Mouse (Mus musculus) urinary bladder, adult 18-20 months (tissue): ENCODE results near the gene Nedd9.
"Not testable (repeated sequence)": the region's sequence is repeated elsewhere in the genome, so short reads cannot be mapped to it uniquely, and the experiment has no call there.

Experiments used
- DNase-seq, 2 experiments: peaks; one replicate each; pipeline ENCODE4 v3.0.0; 2022; ENCODE audit warnings: low spot score in 2 of 2, mixed read lengths in 2 of 2

The Nedd9 gene

DNA sequence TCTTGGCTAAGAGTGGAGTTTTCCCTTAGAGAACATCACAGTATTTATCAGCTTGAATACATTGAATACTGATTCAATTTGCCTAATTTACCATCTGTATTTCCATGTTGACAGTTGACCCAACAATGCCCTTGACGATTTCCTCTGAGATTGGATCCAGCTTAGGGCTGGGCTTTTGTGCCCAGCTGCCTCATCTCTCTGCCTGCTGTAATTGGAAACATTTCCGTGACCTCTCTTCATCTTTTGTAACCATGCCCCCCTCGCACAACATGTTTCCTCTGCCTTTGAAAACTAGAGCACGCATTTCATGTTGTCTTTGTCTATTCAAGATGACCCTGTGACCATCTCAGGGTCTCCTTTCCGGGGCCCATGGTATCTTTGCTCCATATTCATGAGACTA, 188.2 kb downstream of the Nedd9 start:
- no peak for DNase-seq

DNA sequence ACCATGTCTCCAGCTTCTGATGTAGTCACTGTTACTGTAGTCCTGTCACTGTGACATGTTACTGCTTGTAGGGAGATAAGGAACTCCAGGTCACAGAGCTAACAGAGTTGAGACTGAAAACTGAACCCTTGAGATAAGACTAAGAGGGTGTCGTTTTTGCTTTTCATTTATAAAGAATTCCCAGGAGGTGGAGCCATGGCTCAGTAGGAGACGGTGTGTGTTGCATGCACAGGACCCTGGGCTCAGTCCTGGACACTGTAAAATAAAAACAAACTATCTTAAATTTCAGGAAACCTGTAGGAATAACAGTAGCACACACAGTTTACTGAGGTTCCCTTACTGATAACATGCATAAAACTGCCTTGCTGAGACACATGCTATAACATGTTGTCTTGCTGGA, 188.6 kb downstream of the Nedd9 start:
- no peak for DNase-seq

DNA sequence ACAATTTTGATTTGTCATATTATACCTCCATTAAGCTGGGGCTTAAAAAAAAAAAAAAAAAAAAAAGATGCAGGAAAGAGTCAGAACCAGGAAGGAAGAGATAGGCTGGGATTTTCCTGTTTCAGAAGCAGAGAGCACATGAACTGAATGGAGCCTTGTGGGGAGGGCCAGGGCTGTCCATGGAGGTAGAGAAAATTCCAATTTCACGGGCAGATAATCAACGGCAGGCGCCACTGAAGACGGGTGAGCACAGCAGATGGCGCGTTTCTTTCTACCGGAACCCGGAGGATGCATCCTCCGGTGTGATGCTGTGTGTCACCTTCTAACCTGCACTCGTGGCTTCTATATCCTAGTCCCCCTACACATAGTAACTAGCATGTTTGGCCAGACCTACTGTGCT, 190.8 kb downstream of the Nedd9 start:
- no peak for DNase-seq

DNA sequence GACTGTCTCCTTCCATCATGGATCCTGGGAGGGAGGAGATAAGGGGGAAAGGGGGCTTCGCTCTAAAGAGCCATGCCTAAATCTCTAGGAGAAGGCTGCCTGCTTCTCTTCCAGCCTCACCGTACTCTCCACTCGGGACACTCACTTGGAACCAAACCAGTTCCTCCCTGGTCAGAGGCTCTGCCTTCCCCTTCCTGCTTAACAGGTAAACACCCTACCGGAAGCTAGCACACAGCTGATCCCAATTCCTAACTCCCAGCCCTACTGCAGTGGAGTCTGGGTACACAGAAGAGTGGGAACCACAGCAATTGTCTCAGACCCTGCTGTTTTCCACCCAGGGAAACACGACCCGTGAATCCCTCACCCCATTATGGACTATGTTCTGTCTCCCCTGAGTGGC, 191.3 kb downstream of the Nedd9 start:
- no peak for DNase-seq

DNA sequence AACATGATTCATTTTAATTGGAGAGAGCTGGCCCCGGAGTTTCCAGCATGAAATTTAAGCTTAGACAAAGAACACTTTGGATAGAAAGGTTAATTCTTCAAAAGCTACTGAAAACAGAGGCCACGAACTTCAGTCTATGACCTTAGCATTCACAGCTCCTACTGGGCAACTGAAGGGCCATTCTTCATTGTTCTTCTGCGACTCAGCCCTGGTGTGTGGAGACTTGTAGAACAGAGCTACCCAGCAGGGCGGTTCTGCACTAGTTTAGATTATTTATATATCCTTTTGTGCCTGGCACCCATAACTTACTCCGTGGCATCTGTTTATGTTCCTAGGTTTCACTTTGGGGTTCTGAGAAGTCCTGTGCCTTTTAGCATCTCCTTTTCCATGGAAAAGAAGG, 193.6 kb downstream of the Nedd9 start:
- DNase-seq: no peak

DNA sequence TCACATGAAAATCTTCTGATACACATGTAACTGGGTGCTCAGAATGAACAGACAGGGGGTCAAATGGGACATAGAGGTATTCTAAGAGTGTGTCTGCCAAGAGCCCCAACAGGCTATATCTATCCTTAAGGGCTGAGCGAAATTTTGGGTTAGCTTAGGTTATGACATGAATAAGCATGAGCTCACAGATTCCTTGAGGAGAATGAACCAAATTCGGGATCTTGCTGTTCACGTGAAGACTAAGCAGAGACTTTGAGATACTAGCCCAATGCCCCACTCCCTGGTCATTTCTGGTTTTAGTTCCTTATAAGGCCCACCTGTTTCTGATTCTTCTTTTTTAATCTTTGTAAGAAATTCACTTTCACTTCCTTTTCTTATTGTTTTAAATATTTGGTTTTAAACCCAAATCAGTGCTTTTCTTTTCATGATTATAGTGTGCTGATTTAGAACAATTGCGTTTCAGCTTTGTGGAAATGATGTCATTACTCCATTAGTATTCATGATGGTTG, 195.6 kb downstream of the Nedd9 start:
- DNase-seq: no peak

DNA sequence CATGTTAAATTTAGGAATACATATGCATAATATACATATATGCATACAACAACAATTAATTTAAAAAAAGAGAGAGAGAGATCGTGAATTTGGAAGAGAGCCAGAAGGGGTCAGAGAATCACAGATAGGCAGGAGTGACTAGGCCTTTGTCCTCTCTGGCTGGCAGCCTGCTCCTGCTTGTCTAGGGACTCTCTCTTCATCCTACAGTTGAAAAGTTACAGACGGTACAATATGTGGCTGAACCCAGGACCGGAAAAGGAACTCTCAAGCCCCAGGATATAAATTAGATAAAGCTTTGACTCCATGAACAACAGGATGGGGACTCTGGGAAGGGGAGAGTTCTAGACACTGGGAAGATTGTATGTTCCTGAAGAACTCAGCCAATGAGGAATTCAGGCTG, 200.9 kb downstream of the Nedd9 start:
- DNase-seq: no peak

DNA sequence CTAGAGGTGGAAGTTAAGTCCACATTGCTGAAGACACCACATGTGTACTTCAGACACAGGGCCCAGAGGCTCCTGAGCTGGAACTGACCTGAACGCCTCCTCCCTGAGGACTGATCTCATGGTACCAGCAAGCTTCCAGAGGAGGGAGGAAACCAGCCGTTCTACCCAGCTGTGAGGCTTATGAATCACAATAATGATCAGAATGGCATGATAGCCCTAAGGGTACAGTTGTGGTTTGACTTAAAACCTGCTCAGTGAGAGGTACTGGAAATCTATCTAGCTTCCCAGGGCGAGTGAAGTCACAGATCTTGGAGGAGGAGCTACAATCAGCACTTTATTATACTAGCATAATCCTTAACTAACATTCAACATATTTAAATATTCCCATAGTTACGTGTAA, 201.7 kb downstream of the Nedd9 start:
- DNase-seq: no peak

DNA sequence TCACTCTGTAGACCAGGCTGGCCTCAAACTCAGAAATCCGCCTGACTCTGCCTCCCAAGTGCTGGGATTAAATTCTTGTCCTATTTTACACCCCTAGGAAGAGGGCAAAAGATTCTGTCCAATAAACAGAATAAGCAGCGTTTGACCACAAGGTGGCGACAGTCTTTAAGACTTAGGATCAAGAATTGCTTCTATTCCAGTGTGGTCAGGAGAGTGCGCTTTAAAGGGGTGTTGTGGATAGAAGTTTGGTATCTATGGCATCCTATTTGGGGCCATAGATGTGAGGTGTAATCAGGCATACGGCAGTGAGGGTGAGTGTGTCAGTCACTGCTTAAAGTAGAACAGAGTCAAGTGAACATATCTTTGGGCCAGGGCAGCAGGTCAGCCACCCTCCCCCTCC, 203.9 kb downstream of the Nedd9 start:
- DNase-seq: peak; percentile 45 to 46

DNA sequence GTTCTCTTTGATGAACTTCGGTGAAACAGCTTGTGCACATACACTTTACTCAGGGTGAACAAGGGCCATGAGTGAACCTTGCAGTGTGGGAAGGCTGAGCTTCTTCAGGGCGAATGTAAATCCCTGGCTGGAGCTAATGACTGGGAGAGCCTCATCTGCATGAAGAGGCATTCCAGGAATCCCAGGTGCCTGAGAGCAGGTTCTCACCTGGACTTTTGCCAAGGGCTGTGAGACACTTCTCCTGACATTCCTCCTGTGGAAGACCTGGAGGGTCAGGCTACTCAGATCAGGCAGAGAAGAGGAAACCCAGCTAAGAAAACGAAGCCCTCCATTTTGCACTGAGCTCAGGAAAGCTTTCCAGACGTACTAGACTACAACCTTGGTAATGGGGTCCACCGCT, 206.5 kb downstream of the Nedd9 start:
- DNase-seq: no peak

DNA sequence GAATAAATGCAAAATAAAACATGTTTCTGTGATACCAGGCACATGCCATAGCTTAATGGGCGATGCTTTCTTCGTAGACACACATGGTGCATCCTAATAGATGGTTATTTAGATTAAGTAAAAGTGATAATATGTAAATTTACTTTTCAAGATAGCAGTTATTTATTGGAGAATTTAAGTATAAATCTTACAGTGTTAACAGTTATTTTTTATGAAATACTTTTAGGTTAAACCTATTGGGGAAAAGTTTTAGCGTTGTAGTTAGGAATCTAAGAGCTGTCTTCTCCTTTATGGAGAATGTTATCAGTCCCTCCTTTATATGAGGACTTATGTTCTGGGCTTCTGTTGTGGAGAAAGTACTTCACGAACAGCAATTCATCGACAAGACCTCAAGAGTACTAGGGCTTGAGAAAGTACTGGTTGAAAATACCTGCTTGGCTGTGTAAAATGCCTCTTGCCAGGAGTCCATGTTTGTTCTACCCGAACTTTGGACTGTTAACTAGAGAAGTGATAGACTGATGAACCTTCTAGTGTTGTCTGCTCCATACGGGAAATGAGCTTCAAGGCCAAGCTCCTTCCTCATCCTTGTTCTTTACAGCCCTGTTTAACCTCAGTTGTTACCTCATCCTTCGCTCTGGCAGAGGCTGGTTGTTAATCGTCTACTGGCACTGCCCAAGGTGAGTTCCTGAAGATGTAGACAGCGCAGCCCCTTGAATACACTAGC, 213.1 kb downstream of the Nedd9 start, which contains the start of gene Gm17364:
Gene Gm17364, minus strand, starts transcription at position 51 of the 724 bp plus-strand sequence.
- DNase-seq: no peak

DNA sequence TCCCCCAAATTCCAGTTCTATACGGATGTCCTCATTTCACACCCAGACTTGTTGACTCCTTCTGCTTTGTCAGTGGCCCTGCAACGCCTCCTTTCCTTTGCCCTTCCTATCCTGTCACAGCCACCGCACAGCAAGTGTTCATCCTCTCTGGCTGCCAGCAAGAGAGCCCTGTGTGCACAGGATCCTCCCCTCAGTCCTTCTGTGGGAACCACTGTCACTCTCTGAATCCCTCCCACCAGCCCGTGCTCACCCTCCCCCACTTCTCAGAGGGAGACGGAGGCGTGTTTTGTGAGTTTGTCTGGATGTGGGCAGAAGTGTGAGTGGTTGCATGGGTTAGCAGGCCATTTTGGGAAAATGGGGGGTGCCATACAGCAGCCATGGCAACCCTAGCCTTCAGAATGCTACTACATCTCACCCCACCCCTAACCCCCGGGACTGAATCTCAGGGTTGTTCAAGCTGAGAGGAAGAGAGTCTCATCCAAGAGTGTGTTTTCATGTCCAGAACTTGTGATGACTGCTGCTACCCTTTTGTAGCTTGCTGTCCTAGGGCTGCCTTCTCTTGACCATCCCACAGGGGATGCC, 219.2 kb downstream of the Nedd9 start:
- DNase-seq: no peak

DNA sequence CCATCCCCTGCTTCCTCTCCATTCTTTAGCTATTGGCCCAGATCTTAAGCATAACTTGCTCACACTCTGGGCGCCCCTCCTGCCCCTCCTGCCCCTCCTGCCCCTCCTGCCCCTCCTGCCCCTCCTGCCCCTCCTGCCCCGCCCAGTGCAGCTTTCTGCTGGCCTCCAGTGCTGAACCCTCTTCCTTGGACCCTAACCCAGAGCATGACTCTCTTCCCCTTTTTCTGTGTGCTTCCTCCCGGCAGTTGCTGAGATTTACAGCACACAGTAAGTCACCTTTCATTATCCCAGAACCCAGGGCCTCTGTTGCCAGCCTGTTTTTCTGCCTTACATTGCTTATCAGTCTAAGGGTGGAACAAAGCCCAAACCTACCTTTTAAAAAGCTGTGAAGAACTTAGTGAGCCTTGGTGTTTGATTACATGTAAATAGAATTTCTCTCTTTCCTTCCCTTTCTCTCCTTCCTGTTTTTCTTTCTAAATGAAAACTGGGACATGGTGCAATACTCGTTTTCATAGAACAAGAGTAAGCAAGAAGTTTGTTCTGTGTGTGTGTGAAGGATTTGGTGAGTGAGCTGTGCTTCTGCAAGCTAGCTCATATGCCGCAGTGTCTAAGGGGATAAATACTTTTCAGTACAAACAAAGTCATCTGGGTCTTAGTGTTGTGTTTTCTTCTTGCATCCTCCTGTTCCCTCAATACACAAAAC, 223.7 kb downstream of the Nedd9 start:
- DNase-seq: no peak

DNA sequence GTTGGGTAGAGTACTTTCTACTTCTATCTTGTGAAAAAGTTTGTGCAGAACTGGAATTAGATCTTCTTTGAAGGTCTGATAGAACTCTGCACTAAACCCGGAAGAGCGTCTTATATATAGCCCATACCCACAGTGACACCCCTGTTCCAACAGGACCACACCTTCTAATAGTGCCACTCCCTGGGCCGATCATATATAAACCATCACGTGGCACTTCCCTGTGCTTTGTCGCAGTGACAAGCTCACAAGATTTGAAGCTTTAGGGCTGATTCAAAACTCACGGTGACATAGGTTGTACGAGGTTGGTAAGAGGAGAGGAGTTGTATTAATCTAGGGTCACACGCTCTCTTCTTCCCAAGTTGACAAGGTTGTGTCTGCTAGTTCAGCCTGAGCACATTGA, 225.5 kb downstream of the Nedd9 start:
- not testable (repeated sequence) for DNase-seq
